8 mouse cellular contexts compared by ENCODE assay signal in genomic region chr17:8340407-8341359, GRCm38 (mm10). TPM values are rescaled to one million over a fixed set of nuclear protein-coding genes. Genes with fewer than 3 reads are reported as not detected.
A peak's percentile ranks its signal among the peaks of the same experiment; 100 is the strongest.
DNase-seq lines count a peak whose midpoint lies in the region; ATAC-seq lines count a peak whose summit lies in the region.

No protein-coding gene starts in this region.

- no peaks in the 10 kb centered on the region for H3K36me3 ChIP-seq in stomach, embryonic 14.5 days (ENCODE audit: control insufficient read depth, insufficient read depth, low read length)

- H3K4me2 ChIP-seq in stomach, embryonic 14.5 days (replicated peaks; ENCODE audit: low read depth, low read length), result peak overlapping the region; percentile 100

- peak; percentile 16 for DNase-seq in CD4-positive helper T cell, adult 2 months (ENCODE audit: low read depth, low spot score)
- DNase-seq in R1 (ENCODE audit: low read depth, low spot score), result peak; percentile 56
- peak; percentile 43 for DNase-seq in embryo, embryonic 9.5 days (ENCODE audit: extremely low spot score)
- DNase-seq in heart, postnatal 14 days, result peak; percentile 27 to 30
- peak; percentile 62 to 66 for DNase-seq in layer of hippocampus, postnatal 36 days
- no peak for DNase-seq in urinary bladder, postnatal 14 days (ENCODE audit: low spot score)

- no peak overlapping the region for H3K27ac ChIP-seq in stomach, embryonic 14.5 days (ENCODE audit: low read length)

- peaks cover 27% of the 10 kb centered on the region for H3K27me3 ChIP-seq in stomach, embryonic 14.5 days (ENCODE audit: control insufficient read depth, insufficient read depth, low read length)

- peak; percentile 56 for ATAC-seq in megakaryocyte progenitor cell, adult 5-6 weeks (replicated peaks; ENCODE audit: poor library complexity)
- ATAC-seq in stomach, embryonic 14.5 days (ENCODE audit: insufficient number of reproducible peaks, insufficient read depth, low FRiP score, low read depth), result peak; percentile 54

- peaks cover 12% of the 10 kb centered on the region; the same call in 1 of the 2 replicates for H3K4me1 ChIP-seq in stomach, embryonic 14.5 days (ENCODE audit: control insufficient read depth, insufficient read depth, low read length)

- no peaks in the 10 kb centered on the region for H3K9me3 ChIP-seq in stomach, embryonic 14.5 days (ENCODE audit: control insufficient read depth, low read depth, low read length)

- H3K4me3 ChIP-seq in stomach, embryonic 14.5 days (ENCODE audit: low read depth, low read length), result peak overlapping the region; percentile 53

- H3K9ac ChIP-seq in stomach, embryonic 14.5 days (replicated peaks; ENCODE audit: low read depth, low read length), result peak overlapping the region; percentile 33

- 0% methylated on average over 37 of the region's 92 CpGs for WGBS in stomach, embryonic 14.5 days

- intact Hi-C loops in heart, postnatal 14 days (cut with DNase I), result no loop called here

RNA-seq across cellular contexts. Expression of gene Prr18, which starts 3.4 kb away (rescaled TPM):
- total RNA-seq in heart, postnatal 14 days (2021), result under 1 TPM; 0.24 to 0.69 TPM
- 10 to 100 TPM; 19.2 to 23.7 TPM for total RNA-seq in layer of hippocampus, postnatal 36 days (2021)
- total RNA-seq in megakaryocyte progenitor cell, adult 5-6 weeks (2015), result 0.12 and 0.22 TPM in 2 replicates
- not detected in 2 replicates for total RNA-seq in megakaryocyte progenitor cell, adult 5-6 weeks (2017)
- polyA plus RNA-seq in stomach, embryonic 14.5 days (2014; fragmentation: Nextera tagmentation; extraction: Ambion mirVana), result 0.69 and 0.83 TPM in 2 replicates

RNA-seq across cellular contexts. Expression of gene T2, which starts 15.1 kb away (rescaled TPM):
- under 1 TPM; 0.26 to 0.27 TPM for total RNA-seq in heart, postnatal 14 days (2021)
- total RNA-seq in layer of hippocampus, postnatal 36 days (2021), result under 1 TPM; 0.27 to 0.73 TPM
- total RNA-seq in megakaryocyte progenitor cell, adult 5-6 weeks (2015), result not detected in 2 replicates
- not detected in 2 replicates for total RNA-seq in megakaryocyte progenitor cell, adult 5-6 weeks (2017)
- 0.24 and 0.88 TPM in 2 replicates for polyA plus RNA-seq in stomach, embryonic 14.5 days (2014; fragmentation: Nextera tagmentation; extraction: Ambion mirVana)

RNA-seq across cellular contexts. Expression of gene Sft2d1, which starts 29.8 kb away (rescaled TPM):
- total RNA-seq in heart, postnatal 14 days (2021), result 10 to 100 TPM; 16.7 to 21.2 TPM
- 10 to 100 TPM; 62.9 to 65.1 TPM for total RNA-seq in layer of hippocampus, postnatal 36 days (2021)
- total RNA-seq in megakaryocyte progenitor cell, adult 5-6 weeks (2015), result 150 and 173 TPM in 2 replicates
- total RNA-seq in megakaryocyte progenitor cell, adult 5-6 weeks (2017), result 35.1 and 47.8 TPM in 2 replicates
- 63.5 and 77.2 TPM in 2 replicates for polyA plus RNA-seq in stomach, embryonic 14.5 days (2014; fragmentation: Nextera tagmentation; extraction: Ambion mirVana)

RNA-seq across cellular contexts. Expression of gene Mpc1, which starts 58.0 kb away (rescaled TPM):
- total RNA-seq in heart, postnatal 14 days (2021), result 100 to 1,000 TPM; 496 to 503 TPM
- 100 to 1,000 TPM; 142 to 146 TPM for total RNA-seq in layer of hippocampus, postnatal 36 days (2021)
- total RNA-seq in megakaryocyte progenitor cell, adult 5-6 weeks (2015), result 234 and 269 TPM in 2 replicates
- total RNA-seq in megakaryocyte progenitor cell, adult 5-6 weeks (2017), result 143 and 175 TPM in 2 replicates
- polyA plus RNA-seq in stomach, embryonic 14.5 days (2014; fragmentation: Nextera tagmentation; extraction: Ambion mirVana), result 182 and 183 TPM in 2 replicates

Comparison
In these comparisons a context has a peak if more than half of its experiments do, and no peak if none do; other contexts are left out.
1. RNA of gene Prr18, which starts 3.4 kb away (total RNA-seq): 19.2 to 23.7 TPM in layer of hippocampus, postnatal 36 days; 0.24 to 0.69 TPM in heart, postnatal 14 days and 0.12 to 0.22 TPM in megakaryocyte progenitor cell, adult 5-6 weeks; every median in the first group is over 10 times any median in the second.